Mouse (Mus musculus) liver, embryonic 14.5 days (tissue): ENCODE data around the gene Cdk10. TPM values are rescaled to one million over a fixed set of nuclear protein-coding genes. Genes with fewer than 3 reads are reported as not detected.
"Not testable (repeated sequence)": the region's sequence is repeated elsewhere in the genome, so short reads cannot be mapped to it uniquely, and the experiment has no call there.

ENCODE experiments used
- ATAC-seq: fragments of 200-750 bp; cut with Nextera tagmentation; 2 replicates; pipeline ENCODE4 v1.8.0; 2017; ENCODE audit warnings: moderate number of reproducible peaks, mild to moderate bottlenecking, moderate library complexity; ENCODE audit not compliant: insufficient read depth
- DNase-seq, 3 experiments: peaks; one replicate each; pipeline ENCODE4 v3.0.0-alpha.2; 2012 to 2013; ENCODE audit warnings: low read depth in 3 of 3, low spot score in 3 of 3
- H3K27ac ChIP-seq: fragments of 300-500 bp; sonication (generic); 2 replicates; pipeline ENCODE4 v1.5.1; 2014; ENCODE audit warnings: moderate library complexity, mild to moderate bottlenecking, control low read depth, inconsistent platforms
- H3K27me3 ChIP-seq: fragments of 300-500 bp; sonication (generic); 2 replicates; pipeline ENCODE4 v1.6.1; 2014; ENCODE audit warnings: mild to moderate bottlenecking, low read length, moderate library complexity; ENCODE audit not compliant: control insufficient read depth, insufficient read depth
- H3K36me3 ChIP-seq: fragments of 300-500 bp; sonication (generic); replicated peaks from 2 replicates; pipeline ENCODE4 v1.6.1; 2014; ENCODE audit warnings: low read depth; ENCODE audit not compliant: control insufficient read depth, insufficient read depth
- H3K4me1 ChIP-seq, 2 experiments: fragments of 200-500 bp in 1 of 2; fragments of 300-500 bp in 1 of 2; sonication (generic) in 1 of 2; replicated peaks; 2 replicates each; pipeline ENCODE4 v1.6.1; 2012 to 2014; ENCODE audit warnings: antibody characterized with exemption in 1 of 2, inconsistent platforms in 1 of 2, low read length in 1 of 2; ENCODE audit not compliant: control insufficient read depth in 2 of 2, insufficient read depth in 2 of 2
- H3K4me2 ChIP-seq: fragments of 300-500 bp; sonication (generic); 2 replicates; pipeline ENCODE4 v1.6.1; 2014; ENCODE audit warnings: low read depth, mild to moderate bottlenecking, control low read depth, moderate library complexity
- H3K4me3 ChIP-seq, 2 experiments: fragments of 200-500 bp in 1 of 2; fragments of 300-500 bp in 1 of 2; sonication (generic) in 1 of 2; 2 replicates each; pipeline ENCODE4 v1.5.1; 2012 to 2014; ENCODE audit warnings: low read depth in 2 of 2, low read length in 2 of 2, mild to moderate bottlenecking in 2 of 2, control low read depth in 1 of 2, inconsistent platforms in 1 of 2, moderate library complexity in 1 of 2; ENCODE audit not compliant: insufficient read depth in 1 of 2
- H3K9ac ChIP-seq: fragments of 300-500 bp; sonication (generic); replicated peaks from 2 replicates; pipeline ENCODE4 v1.6.1; 2014; ENCODE audit warnings: mild to moderate bottlenecking, control low read depth, moderate library complexity
- H3K9me3 ChIP-seq: fragments of 300-500 bp; sonication (generic); 2 replicates; pipeline ENCODE4 v1.6.1; 2016; ENCODE audit warnings: low read length, mixed read lengths; ENCODE audit not compliant: control insufficient read depth
- CTCF ChIP-seq: IDR thresholded peaks from 2 replicates; pipeline ENCODE4 v1.5.1; 2016; ENCODE audit warnings: antibody characterized with exemption, low read depth, control low read depth
- EP300 ChIP-seq: IDR thresholded peaks from 2 replicates; pipeline ENCODE4 v1.6.1; 2016; ENCODE audit warnings: antibody characterized with exemption, low read depth
- WGBS: fragments of 180-500 bp; shearing (Covaris S2); extraction: QIAGEN DNeasy Blood & Tissue Kit; methylation state at CpG from one replicate; pipeline ENCODE4 v1.1.7; 2014; ENCODE audit not compliant: insufficient replicate concordance; 5-methylcytosine and 5-hydroxymethylcytosine counted together
- polyA plus RNA-seq, 2 experiments: library from polyadenylated mRNA; depleted of rRNA in 1 of 2; stranded (reverse) in 1 of 2; unstranded in 1 of 2; fragments of >200 nt; fragmentation: Nextera tagmentation in 1 of 2; extraction: Ambion mirVana in 1 of 2; gene quantifications; 2 replicates each; pipeline versions ENCODE4 v1.2.1 to v1.2.3; 2012 to 2014

Cdk10 gene
- polyA plus RNA-seq, 2 experiments = 7.2 to 16.3 TPM

DNA sequence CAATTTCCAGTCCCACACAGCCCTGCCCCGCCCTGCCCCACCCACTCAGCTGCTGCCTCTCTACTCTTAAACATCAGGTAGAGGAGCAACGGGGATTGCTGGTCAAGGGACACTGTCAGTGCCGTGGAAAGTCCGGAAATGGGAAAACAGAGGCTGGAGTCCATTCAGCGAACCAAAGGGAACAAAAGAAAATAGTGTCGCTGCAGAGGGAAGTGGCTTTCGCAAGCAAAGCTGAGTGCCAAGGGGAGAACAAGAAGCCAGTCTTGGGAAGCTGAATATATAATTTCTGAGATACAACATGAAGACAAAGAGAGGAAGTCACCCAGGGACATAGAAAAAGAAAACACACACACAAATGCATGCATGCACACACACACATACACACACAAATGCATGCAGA is 35.8 kb upstream of the Cdk10 start:
- Histone ChIP-seq H3K27me3 (no peaks in the 10 kb centered on the region), H3K4me1 (peaks cover 2 to 22% of the 10 kb centered on the region in 2 experiments; a peak in 3 of 4 replicates), H3K9ac (no peak overlapping the region), H3K27ac (no peak overlapping the region), H3K36me3 (no peaks in the 10 kb centered on the region), H3K9me3 (no peaks in the 10 kb centered on the region), H3K4me3 (no peak overlapping the region), H3K4me2 (no peak overlapping the region)
- ATAC-seq (no peak), DNase-seq (no peak)
- TF ChIP-seq CTCF (no peak), EP300 (no peak)
- WGBS = 38% methylated on average over 7 of the region's 7 CpGs

DNA sequence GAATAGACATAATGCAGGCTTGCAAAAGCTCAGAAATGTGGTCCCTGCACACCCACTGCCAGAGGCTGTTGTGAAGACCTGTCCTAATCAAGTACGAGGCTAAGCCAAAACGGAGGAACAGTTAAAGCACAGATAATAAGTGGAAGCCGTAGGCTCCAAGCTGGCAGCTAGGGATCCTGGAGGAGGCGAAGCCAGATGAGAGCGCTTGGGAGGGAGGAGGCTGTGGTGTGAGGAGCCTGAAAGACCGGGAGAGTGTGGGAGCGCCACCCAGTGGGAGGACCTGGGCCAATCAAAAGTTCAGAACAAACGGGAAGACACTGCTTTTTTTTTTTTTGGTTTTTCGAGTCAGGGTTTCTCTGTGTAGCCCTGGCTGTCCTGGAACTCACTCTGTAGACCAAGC is 34.0 kb upstream of the Cdk10 start:
- Histone ChIP-seq H3K4me3 (no peak overlapping the region), H3K36me3 (no peaks in the 10 kb centered on the region), H3K4me2 (no peak overlapping the region), H3K27ac (no peak overlapping the region), H3K4me1 (peaks cover 2 to 22% of the 10 kb centered on the region in 2 experiments; a peak in 3 of 4 replicates), H3K27me3 (no peaks in the 10 kb centered on the region), H3K9ac (no peak overlapping the region), H3K9me3 (no peaks in the 10 kb centered on the region)
- TF ChIP-seq CTCF = peak; percentile 79
- no peak for TF ChIP-seq EP300
- WGBS = 3% methylated on average over 9 of the region's 9 CpGs
- ATAC-seq (no peak), DNase-seq (peak; percentile 41 to 56 (median 49))

DNA sequence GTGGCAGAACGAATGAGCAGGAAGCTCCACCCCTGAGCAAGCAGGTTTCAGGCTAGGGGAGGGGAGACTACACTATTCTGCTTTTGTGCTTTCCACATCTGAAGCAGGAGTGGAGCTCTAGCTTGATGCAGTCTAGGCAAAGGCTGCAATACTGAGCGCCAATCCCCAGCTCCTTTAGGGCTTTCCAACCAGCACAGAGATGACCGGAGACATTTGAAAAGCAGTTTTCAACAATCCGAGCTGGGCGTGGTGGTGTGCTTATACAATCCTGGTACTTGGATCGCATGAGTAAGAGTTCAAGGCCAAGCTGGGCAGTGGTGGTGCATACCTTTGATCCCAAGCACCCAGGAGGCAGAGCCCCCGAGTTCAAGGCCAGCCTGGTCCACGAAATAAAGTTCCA is 32.7 kb upstream of the Cdk10 start:
- no peak overlapping the region for H3K4me3 ChIP-seq
- no peak overlapping the region for H3K9ac ChIP-seq
- H3K9me3 ChIP-seq = no peaks in the 10 kb centered on the region
- H3K4me2 ChIP-seq = no peak overlapping the region
- H3K27me3 ChIP-seq = no peaks in the 10 kb centered on the region
- 51% methylated on average over 7 of the region's 8 CpGs for WGBS
- TF ChIP-seq EP300 (no peak), CTCF (no peak)
- no peak for DNase-seq
- H3K4me1 ChIP-seq = peaks cover 6 to 24% of the 10 kb centered on the region in 2 experiments; a peak in 3 of 4 replicates
- H3K27ac ChIP-seq = no peak overlapping the region
- no peak for ATAC-seq
- no peaks in the 10 kb centered on the region for H3K36me3 ChIP-seq

GRCm38 (mm10) chr8:123193771-123194170 is 30.9 kb upstream of the Cdk10 start:
- no peak for ATAC-seq

DNA sequence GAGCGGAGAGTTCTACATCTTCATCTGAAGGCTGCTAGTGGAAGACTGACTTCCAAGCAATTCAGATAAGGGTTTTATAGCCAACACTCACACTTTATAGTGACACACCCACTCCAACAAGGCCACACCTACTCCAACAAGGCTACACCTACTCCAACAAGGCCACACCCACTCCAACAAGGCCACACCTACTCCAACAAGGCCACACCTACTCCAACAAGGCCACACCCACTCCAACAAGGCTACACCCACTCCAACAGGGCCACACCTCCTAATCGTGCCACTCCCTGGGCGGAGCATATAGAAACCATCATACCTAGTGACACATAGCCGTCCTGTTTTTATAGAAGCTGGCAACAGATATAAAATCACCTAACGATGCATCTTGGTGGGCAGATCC is 27.6 kb upstream of the Cdk10 start:
- 44% methylated on average over 5 of the region's 5 CpGs for WGBS
- H3K4me2 ChIP-seq, H3K36me3 ChIP-seq, H3K27ac ChIP-seq, H3K4me3 ChIP-seq, H3K27me3 ChIP-seq, H3K9me3 ChIP-seq, H3K9ac ChIP-seq, H3K4me1 ChIP-seq: not testable (repeated sequence)
- peak; percentile 76; the same call in 1 of the 2 replicates for ATAC-seq
- DNase-seq = peak; percentile 34 to 67 (median 35)

More at GRCm38 (mm10) chr8:123193771-123194170, 30.9 kb upstream of the Cdk10 start:
- peaks cover 4 to 20% of the 10 kb centered on the region in 2 experiments; a peak in 3 of 4 replicates for H3K4me1 ChIP-seq
- H3K36me3 ChIP-seq = no peaks in the 10 kb centered on the region
- no peaks in the 10 kb centered on the region for H3K9me3 ChIP-seq
- 82% methylated on average over 9 of the region's 9 CpGs for WGBS
- no peak overlapping the region for H3K9ac ChIP-seq
- no peak overlapping the region for H3K27ac ChIP-seq
- H3K27me3 ChIP-seq = no peaks in the 10 kb centered on the region
- no peak for DNase-seq
- H3K4me3 ChIP-seq = no peak overlapping the region
- TF ChIP-seq EP300 (no peak), CTCF (no peak)
- no peak overlapping the region for H3K4me2 ChIP-seq
